Mouse (Mus musculus) cerebellum, adult 11 months (tissue): ENCODE measurements around the gene Zcwpw1.
A peak's percentile ranks its signal among the peaks of the same experiment; 100 is the strongest.

Experiments used
- DNase-seq: peaks from one replicate; pipeline ENCODE4 v3.0.0; 2022

Gene Zcwpw1

DNA sequence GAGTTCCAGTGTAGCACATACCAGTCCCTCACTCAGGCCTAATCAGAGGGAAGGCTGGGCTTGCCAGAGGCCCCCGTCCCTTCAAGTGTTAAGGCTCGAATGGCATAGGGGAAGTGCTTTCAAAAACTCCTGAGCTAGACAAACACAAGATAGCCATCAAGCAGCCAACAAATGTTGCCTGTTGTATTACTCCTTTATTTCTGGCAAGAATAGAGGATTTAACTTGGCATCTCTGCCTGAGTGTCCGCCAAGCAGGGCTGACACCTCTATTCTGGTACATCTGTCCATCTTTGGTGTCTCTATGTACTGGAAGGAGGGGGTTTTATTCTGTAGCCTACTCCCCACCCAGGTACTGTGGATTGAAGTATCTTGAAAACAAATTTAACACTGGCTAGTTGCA, 31.5 kb upstream of the Zcwpw1 start:
- no peak for DNase-seq

DNA sequence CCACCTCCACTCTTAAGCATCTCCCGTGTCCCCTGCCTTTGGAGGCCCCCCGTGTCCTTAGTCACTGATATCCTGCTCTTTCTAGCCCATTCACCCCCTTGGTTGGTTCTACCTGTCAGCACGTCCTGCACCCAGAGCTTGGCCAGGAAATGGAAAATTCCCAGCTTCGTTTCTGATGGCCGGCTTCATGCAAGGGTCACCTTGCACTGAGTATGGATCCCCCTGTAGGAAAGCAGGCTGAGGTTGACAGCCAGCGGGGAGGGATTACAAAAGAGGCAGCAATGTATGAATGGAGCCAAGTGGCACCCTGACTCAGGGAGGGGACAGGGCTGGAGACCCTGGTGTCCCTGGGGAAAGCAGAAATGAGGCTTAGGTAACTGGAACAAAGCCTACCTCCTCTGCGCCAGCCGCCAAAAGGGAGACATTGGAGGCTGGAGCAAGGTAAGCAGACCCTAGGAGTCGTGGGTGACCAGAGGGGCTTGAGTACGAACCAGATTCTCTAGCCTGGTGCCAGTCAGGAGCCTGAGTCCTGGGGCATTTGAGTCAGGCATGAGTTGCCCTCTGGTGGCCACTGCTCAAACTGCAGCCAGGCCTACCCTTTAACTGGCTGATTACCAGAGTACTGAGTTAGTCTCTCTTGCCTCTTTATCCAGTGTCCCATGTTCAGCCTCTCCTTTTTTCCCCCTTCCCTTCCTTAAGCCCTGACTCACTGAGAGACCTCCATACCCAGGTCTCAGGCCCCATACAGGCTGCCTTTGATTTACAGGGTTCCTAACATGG, 30.5 kb upstream of the Zcwpw1 start:
- peak; percentile 85 for DNase-seq

- DNase-seq, result peak; percentile 64
Measured at GRCm38 (mm10) chr5:137757887-137758286, 29.7 kb upstream of the Zcwpw1 start.

GRCm38 (mm10) chr5:137758921-137759534, 28.6 kb upstream of the Zcwpw1 start:
- no peak for DNase-seq

DNA sequence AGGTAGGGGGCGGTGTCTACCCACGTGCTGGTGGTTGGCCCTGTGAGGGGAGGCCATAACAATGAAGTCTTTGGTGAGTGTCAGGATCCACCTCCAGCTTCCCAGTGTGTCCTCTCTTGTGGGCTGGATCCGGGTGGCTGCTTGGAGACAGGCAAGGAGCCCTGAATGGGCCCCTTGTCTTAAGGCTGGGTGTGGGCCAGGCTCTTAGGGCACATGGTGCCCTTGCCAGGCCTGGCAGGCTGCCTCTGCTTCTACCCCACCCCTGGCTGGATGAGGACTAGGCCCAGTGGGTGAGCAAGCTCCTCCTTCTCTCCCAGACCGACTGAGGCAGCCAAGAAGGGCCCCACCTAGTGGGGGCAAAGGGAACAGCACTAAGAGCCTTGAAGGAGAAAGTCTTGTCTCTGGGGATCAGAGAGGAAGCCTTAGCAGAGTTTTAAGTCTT, 27.6 kb upstream of the Zcwpw1 start:
- peak; percentile 89 for DNase-seq

DNA sequence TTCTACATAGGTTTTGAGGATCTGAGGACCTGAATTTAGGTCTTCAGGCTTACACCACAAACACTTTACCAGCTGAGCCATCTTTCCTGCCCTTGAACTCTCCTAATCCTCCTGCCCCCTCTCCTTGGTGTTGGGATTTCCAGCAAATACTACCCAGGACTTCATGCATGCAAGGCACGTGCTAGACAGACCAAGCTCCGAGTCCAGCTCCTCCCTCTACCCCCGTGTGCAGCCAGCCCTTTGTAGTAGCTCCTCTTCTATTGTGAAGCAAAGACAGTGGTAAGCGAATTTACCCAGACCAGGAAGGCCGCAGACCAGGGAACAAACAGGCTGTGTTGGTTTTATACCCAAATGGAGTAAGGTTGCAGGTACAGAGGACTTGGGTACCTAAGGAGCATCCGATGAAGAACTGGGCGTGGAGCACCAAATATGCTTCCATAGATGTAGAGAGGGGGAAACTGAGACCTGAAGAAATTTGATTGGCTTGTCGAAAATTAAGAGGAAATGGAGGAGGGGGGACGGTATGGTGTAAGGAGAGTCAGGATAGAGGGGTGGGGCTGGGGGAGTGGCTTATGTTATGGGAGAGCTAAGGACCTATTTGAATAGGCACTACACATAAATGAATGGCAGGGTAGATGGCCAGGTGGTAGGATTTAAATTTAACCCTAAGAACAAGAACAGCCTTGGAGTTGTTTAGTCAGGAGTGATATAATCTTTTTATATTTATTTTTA, 22.8 kb upstream of the Zcwpw1 start:
- no peak for DNase-seq

GRCm38 (mm10) chr5:137766270-137766669, 21.3 kb upstream of the Zcwpw1 start:
- no peak for DNase-seq

DNA sequence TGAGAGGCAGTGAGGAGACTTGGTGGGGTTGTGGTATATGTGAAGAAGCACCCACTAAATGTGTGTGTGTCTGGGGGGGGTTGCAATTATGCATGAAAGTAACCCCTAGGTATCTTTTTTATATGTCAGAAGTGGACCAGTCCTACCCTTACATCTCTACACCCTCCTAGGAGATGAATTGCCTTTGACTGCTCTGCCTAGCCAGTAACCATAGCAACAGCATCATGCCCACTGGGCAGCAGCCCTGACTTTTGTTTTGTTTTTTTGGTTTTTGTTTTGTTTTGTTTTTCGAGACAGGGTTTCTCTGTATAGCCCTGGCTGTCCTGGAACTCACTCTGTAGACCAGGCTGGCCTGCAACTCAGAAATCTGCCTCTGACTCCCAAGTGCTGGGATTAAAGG, 19.1 kb upstream of the Zcwpw1 start:
- DNase-seq, result no peak

DNA sequence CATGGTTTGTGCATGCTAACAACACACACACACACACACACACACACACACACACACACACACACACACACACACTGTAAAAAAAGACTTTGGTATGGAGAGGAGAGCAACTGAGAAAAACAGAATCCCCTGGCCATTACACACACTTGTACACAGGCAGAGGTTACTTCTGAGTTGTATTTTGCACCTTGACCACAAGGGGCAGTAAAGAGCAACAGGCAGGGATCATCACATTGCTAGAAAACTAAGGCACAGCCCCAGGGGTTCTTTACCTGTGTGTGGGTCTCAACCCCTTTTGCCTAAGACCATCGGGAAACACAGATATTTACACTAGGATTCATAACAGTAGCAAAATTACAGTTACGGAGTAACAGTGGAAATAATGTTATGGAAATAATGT, 16.9 kb upstream of the Zcwpw1 start:
- no peak for DNase-seq

- DNase-seq, result no peak
Measured at GRCm38 (mm10) chr5:137772755-137773154, 14.8 kb upstream of the Zcwpw1 start.

DNA sequence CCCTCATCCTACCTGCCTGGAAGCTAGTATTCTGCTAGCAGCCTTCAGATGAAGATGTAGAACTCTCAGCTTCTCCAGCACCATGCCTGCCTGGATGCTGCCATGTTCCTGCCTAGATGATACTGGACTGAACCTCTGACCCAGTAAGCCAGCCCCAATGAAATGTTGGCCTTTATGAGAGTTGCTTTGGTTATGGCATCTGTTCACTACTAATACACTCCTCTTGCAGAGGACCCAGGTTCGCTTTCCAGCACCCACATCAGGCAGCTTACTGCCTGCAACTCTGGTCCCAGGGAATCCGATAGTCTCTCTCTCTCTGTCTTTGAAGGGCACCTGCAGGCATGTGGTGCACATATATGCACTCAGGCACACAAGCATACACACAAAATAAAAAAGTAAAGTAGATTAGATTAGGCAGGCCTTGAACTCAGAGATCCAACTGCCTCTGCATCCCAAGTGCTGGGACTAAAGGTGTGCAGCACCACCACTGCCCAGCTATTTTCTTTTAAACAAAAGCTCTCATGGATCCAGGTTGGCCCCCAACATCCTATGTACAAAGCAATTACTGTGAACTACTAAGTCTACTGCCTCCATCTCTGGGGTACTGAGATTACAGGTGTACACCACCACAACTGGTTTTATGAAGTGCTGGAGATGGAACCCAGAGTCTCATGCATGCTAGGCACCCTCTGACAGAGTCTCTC, 11.9 kb upstream of the Zcwpw1 start:
- no peak for DNase-seq

DNA sequence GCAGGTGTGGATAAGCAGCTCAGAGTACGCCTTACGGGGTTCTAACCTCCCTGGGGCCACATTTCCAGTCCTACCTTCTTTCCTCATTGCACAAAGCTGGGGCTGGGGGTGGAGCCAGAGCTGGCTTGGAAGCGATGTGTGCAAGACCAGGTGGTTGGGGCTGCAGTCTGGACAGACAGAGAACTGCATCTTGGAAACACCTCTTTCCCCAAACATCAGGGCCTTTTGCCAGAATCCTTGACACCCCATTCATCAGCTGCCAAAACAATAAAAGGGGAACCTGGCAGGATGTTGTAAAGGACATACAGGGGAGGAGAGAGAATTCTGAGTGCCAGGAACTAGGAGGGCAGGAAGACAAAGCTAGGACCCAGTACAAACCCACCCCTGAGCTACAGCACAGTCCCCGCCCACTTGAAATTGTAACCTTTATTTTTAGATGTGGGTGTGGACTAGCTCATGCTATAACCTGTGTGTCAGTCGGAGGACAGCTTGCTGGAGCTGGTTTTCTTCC, 11.1 kb upstream of the Zcwpw1 start:
- no peak for DNase-seq

DNA sequence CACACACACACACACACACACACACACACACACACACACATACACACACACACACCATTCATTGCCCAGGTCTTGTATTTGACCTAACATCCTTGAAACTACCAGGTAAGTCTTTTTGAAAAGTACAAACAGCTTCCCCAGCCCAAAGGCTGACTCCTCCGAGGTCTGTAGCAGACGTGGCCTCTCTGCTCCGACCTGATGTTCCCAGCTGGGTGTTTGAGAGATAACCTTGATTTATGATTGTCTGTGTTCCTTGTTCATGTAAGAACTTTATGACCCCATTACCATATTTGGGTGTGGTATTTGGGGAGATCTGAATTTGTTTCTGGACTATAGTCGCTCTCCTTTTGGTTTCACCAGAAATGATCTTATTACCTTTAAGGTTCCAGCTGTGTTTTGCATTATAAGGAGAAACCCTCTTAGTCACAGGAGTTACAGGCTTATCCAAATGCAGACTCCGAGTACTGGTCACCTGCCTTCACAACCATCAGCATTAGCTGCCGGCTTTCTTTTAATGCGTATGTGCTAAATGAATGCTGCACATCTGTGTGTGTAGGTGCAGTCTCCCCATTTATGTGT, 10.2 kb upstream of the Zcwpw1 start:
- DNase-seq, result no peak

DNA sequence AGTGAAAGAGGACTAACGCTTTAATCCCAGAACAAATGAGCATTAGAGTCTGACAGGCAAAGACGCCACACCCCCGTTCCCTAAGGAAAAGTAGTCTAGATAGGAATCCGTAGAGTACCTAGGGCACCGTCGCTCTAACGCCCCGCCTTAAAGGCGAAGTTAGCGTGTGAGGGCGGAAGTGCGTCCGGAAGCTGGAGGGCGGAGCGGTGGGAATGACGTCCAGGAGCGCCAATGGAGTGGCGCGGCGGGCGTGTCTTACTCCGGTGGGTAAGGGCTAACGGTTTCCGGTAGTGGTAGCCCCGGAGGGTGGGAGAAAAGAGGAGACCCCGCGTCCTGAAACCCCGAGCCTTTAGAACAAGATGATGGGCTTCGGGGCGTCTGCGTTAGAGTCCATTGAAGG, 9.0 kb upstream of the Zcwpw1 start, which contains the start of gene Ppp1r35:
TSS of gene Ppp1r35 (plus strand) at position 215 of the 400 bp plus-strand sequence.
- DNase-seq, result peak; percentile 96

DNA sequence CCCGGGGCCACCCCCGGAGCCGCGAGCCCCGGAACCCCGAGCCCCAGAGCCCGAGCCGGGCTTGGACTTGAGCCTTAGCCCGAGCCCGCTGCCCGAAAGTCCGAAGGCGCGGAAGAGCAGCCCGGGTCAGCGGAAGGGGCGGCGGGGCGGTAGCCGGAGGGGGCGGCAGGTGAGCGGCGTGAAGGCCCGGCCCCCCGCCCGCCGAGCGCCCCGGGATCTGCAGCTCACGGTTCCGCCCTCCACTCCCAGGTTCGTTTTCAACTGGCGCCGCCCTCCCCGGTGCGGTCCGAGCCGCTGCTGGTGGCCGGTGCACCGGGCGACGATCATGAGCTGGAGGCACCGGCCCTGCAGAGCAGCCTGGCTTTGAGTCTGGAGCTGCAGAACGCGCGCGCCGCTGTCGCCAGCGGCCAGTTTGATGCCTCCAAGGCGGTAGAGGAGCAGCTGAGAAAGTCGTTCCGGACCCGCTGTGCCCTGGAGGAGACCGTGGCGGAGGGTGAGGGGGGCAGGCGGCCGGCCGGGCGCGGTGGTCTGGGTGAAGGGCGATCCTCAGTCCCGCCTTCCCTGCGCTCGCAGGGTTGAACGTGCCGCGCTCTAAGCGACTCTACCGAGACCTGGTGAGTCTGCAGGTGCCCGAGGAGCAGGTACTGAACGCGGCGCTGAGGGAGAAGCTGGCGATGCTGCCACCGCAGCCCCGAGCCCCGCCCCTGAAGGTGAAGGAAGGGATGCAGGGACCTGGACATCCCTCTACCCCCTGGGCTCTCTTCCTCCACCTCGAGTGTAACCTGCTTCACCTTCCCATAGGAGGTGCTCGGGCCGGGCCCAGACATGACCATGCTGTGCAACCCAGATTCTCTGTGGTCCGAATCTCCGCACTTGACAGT, 8.3 kb upstream of the Zcwpw1 start:
- peak; percentile 46 for DNase-seq

GRCm38 (mm10) chr5:137781661-137782060, 5.9 kb upstream of the Zcwpw1 start:
- no peak for DNase-seq

- DNase-seq, result peak; percentile 25
Measured at GRCm38 (mm10) chr5:137782776-137783522, 4.6 kb upstream of the Zcwpw1 start.

DNA sequence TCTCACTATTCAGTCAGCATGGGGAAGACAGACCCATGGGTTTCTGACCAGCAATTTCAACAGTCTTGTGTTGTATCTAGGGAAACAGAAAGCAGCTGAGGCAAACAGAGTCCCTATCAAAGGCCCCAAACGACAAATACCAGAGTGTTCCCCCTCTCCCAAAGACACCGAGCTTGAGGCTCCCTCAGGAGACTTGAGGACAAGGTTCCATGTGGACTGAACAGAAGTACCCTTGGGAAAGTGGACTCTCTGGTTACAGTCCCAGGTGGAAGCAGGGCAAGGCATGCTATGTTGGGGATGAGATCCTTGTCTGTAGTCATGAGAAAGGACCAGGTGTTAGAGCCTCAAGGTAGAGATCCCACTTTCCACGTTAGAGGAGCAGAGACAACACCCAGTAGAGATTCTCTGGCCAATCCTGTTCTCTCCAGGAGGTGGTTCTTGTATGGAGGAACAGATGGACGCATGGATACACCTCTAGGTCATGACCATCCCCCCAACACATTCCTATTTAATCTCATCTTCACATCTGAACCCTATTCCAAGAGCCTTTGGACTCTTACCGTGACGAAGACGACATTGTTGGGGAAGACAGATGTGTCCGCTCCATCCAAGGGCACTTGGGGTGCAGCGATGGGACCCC, 3.6 kb upstream of the Zcwpw1 start:
- DNase-seq, result no peak

- DNase-seq, result peak; percentile 42
Measured at GRCm38 (mm10) chr5:137784546-137784945, 3.1 kb upstream of the Zcwpw1 start.
